Mouse (Mus musculus): ENCODE data around the gene Fem1b. TPM values are rescaled to one million over a fixed set of nuclear protein-coding genes. Genes with fewer than 3 reads are reported as not detected.
A peak's percentile ranks its signal among the peaks of the same experiment; 100 is the strongest.

Gene Fem1b
- total RNA-seq, 2 experiments from 2014 or later, result 114 to 116 TPM

- no peak for DNase-seq (ENCODE audit: low spot score in 2 of 2)
Measured at GRCm38 (mm10) chr9:62781965-62782364, 29.8 kb downstream of the Fem1b start.

GRCm38 (mm10) chr9:62778721-62779120, 33.0 kb downstream of the Fem1b start:
- no peak for DNase-seq (ENCODE audit: low spot score in 2 of 2)

- peak; percentile 60 to 75 for DNase-seq (ENCODE audit: low spot score in 2 of 2)
Measured at GRCm38 (mm10) chr9:62777461-62777860, 34.3 kb downstream of the Fem1b start.

- DNase-seq (ENCODE audit: low spot score in 2 of 2), result no peak
Measured at GRCm38 (mm10) chr9:62775464-62775863, 36.3 kb downstream of the Fem1b start.

- DNase-seq (ENCODE audit: low spot score in 2 of 2), result no peak
Measured at GRCm38 (mm10) chr9:62772746-62773145, 39.0 kb downstream of the Fem1b start.

GRCm38 (mm10) chr9:62768361-62768760, 43.4 kb downstream of the Fem1b start:
- DNase-seq (ENCODE audit: low spot score in 2 of 2), result no peak

GRCm38 (mm10) chr9:62767464-62767863, 44.3 kb downstream of the Fem1b start:
- DNase-seq (ENCODE audit: low spot score in 2 of 2), result no peak

GRCm38 (mm10) chr9:62765346-62765745, 46.4 kb downstream of the Fem1b start:
- DNase-seq (ENCODE audit: low spot score in 2 of 2), result no peak

GRCm38 (mm10) chr9:62763478-62763877, 48.3 kb downstream of the Fem1b start:
- DNase-seq (ENCODE audit: low spot score in 2 of 2), result no peak

- no peak for DNase-seq (ENCODE audit: low spot score in 2 of 2)
Measured at GRCm38 (mm10) chr9:62759601-62760000, 52.1 kb downstream of the Fem1b start.

- no peak for DNase-seq (ENCODE audit: low spot score in 2 of 2)
Measured at GRCm38 (mm10) chr9:62758288-62758687, 53.4 kb downstream of the Fem1b start.

- no peak for DNase-seq (ENCODE audit: low spot score in 2 of 2)
Measured at GRCm38 (mm10) chr9:62750381-62750780, 61.4 kb downstream of the Fem1b start.

GRCm38 (mm10) chr9:62749666-62750065, 62.1 kb downstream of the Fem1b start:
- no peak for DNase-seq (ENCODE audit: low spot score in 2 of 2)

- DNase-seq (ENCODE audit: low spot score in 2 of 2), result no peak
Measured at GRCm38 (mm10) chr9:62746646-62747045, 65.1 kb downstream of the Fem1b start.

GRCm38 (mm10) chr9:62744558-62745275, 67.0 kb downstream of the Fem1b start:
- DNase-seq (ENCODE audit: low spot score in 2 of 2), result peak; percentile 42 to 53

Other genes with a start within 250 kb of the Fem1b start
- gene Itga11, start 134.1 kb downstream of the Fem1b start, total RNA-seq (2021), result under 1 TPM; 0.59 to 0.91 TPM
- gene Cln6, start 26.9 kb upstream of the Fem1b start, total RNA-seq (2021), result 1 to 10 TPM; 9.2 to 9.7 TPM
- 1 to 10 TPM; 3.0 to 6.8 TPM for gene Calml4, start 46.1 kb upstream of the Fem1b start, total RNA-seq (2021)
- 10 to 100 TPM; 43.5 to 44.8 TPM for gene Pias1, start 176.0 kb upstream of the Fem1b start, total RNA-seq (2021)